Mouse (Mus musculus) ES-Bruce4 (cell line): ENCODE data around the gene Grk6. TPM values are rescaled to one million over a fixed set of nuclear protein-coding genes. Genes with fewer than 3 reads are reported as not detected.

Experiments used
- H3K27ac ChIP-seq: 2 replicates; pipeline ENCODE4 v1.5.1; 2012; ENCODE audit warnings: low read length, inconsistent platforms; ENCODE audit not compliant: insufficient read depth
- H3K27me3 ChIP-seq: 2 replicates; pipeline ENCODE4 v1.6.1; 2012; ENCODE audit warnings: mild to moderate bottlenecking, low read length, inconsistent platforms; ENCODE audit not compliant: control insufficient read depth, poor library complexity, insufficient read depth, severe bottlenecking
- H3K36me3 ChIP-seq: 2 replicates; pipeline ENCODE4 v1.6.1; 2012; ENCODE audit warnings: inconsistent platforms, mild to moderate bottlenecking, low read length, moderate library complexity; ENCODE audit not compliant: control insufficient read depth, poor library complexity, insufficient read depth, severe bottlenecking
- H3K4me1 ChIP-seq: one replicate; pipeline ENCODE4 v1.8.1; 2011; ENCODE audit warnings: low read length; ENCODE audit not compliant: control insufficient read depth, insufficient read depth
- H3K4me3 ChIP-seq: 2 replicates; pipeline ENCODE4 v1.5.1; 2011; ENCODE audit warnings: low read depth, mild to moderate bottlenecking, low read length
- H3K9ac ChIP-seq: 2 replicates; pipeline ENCODE4 v1.6.1; 2012; ENCODE audit warnings: low read depth, mild to moderate bottlenecking, inconsistent platforms; ENCODE audit not compliant: poor library complexity, severe bottlenecking
- H3K9me3 ChIP-seq: replicated peaks from 2 replicates; pipeline ENCODE4 v1.6.1; 2012; ENCODE audit warnings: mild to moderate bottlenecking, low read length, inconsistent platforms; ENCODE audit not compliant: control insufficient read depth, poor library complexity, insufficient read depth, severe bottlenecking
- CTCF ChIP-seq: IDR thresholded peaks from one replicate; pipeline ENCODE4 v1.8.1; 2011; ENCODE audit warnings: low read depth, low read length
- EP300 ChIP-seq: IDR thresholded peaks from 2 replicates; pipeline ENCODE4 v1.6.1; 2011; ENCODE audit warnings: low read depth, low read length; ENCODE audit not compliant: insufficient read depth
- POLR2A ChIP-seq: IDR thresholded peaks from one replicate; pipeline ENCODE4 v1.8.1; 2011; ENCODE audit warnings: low read length; ENCODE audit not compliant: insufficient read depth
- polyA plus RNA-seq: library from polyadenylated mRNA; stranded (reverse); fragments of >200 nt; gene quantifications from 2 replicates; pipeline ENCODE4 v1.2.4, GENCODE M21; 2011; ENCODE audit warnings: low read depth; ENCODE audit not compliant: missing spikeins, insufficient read depth, insufficient read length

Grk6 gene
- polyA plus RNA-seq, 1 experiment, result 58.2 TPM

GRCm38 (mm10) chr13:55477492-55477891, 32.6 kb downstream of the Grk6 start:
- no peak overlapping the region for H3K4me3 ChIP-seq
- H3K27me3 ChIP-seq, result no peaks in the 10 kb centered on the region
- H3K9ac ChIP-seq, result no peak overlapping the region
- no peak overlapping the region for H3K27ac ChIP-seq
- TF ChIP-seq CTCF (no peak), POLR2A (no peak), EP300 (no peak)
- no peaks in the 10 kb centered on the region for H3K36me3 ChIP-seq
- H3K9me3 ChIP-seq, result no peaks in the 10 kb centered on the region
- no peaks in the 10 kb centered on the region for H3K4me1 ChIP-seq

DNA sequence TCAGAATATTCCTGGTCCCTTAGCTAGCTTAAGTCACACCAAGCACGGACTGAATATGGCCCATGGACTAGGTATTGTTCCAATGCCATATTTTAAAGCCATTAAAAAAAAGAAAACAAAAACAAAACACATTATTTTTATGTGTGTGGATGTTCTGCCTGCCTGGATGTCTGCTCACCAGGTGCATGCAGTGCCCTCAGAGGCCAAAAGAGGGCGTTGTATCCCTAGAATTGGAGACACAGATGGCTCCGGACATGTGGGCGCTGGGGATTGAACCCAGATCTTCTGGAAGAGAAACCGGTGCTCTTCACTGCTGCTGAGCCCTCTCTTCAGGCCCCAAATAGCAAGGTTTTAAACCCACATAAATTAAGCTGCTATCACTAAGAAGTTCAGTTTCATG, 33.2 kb downstream of the Grk6 start:
- Histone ChIP-seq H3K4me1 (no peaks in the 10 kb centered on the region), H3K27me3 (no peaks in the 10 kb centered on the region), H3K9me3 (no peaks in the 10 kb centered on the region), H3K4me3 (no peak overlapping the region), H3K9ac (no peak overlapping the region), H3K36me3 (no peaks in the 10 kb centered on the region), H3K27ac (no peak overlapping the region)
- TF ChIP-seq EP300 (no peak), CTCF (peak; percentile 78)

DNA sequence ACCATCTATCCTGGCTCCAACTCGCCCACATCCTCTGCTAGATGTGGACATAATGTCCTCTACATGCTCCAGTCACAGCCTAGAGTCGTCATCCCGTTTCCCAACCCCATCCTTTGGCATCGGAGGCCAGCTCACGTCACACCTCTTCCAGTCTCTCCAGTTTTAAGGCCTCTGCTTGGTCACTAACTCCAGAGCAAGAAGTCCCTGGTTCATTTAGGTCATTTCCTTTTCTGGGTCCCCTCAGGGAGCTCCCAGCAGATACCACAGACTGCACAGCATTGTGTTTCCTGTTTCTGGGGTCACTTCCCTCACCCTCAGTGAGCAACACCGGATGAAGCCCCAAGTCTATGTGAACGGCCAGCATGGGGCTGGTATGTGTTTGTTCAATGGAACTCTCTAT, 34.1 kb downstream of the Grk6 start:
- Histone ChIP-seq H3K36me3 (no peaks in the 10 kb centered on the region), H3K4me3 (no peak overlapping the region), H3K27ac (no peak overlapping the region), H3K4me1 (no peaks in the 10 kb centered on the region), H3K9ac (no peak overlapping the region), H3K27me3 (no peaks in the 10 kb centered on the region), H3K9me3 (no peaks in the 10 kb centered on the region)
- TF ChIP-seq POLR2A (no peak), EP300 (no peak), CTCF (no peak)

DNA sequence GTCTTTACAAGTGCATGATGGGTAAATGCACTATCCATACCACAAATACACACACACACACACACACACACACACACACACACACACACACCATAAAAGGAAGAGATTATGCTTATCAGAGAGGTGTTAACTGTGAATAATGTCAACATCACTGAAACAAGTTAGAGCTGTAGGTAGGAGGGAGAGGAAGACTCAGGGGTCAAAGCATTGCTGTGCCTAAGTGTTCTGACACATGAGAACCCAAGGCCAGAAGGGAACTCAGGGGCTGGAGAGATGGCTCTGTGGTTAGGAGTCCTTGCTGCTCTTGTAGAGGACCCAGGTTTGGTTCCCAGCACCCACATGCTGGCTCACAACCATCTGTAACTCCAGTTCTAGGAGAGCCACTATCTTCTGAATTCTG, 35.1 kb downstream of the Grk6 start:
- H3K36me3 ChIP-seq, result no peaks in the 10 kb centered on the region
- no peak for TF ChIP-seq CTCF
- TF ChIP-seq EP300, result no peak
- TF ChIP-seq POLR2A, result no peak

GRCm38 (mm10) chr13:55482542-55482941, 37.7 kb downstream of the Grk6 start:
- Histone ChIP-seq H3K36me3 (no peaks in the 10 kb centered on the region), H3K4me3 (no peak overlapping the region), H3K27me3 (no peaks in the 10 kb centered on the region), H3K9me3 (no peaks in the 10 kb centered on the region), H3K4me1 (no peaks in the 10 kb centered on the region), H3K9ac (no peak overlapping the region), H3K27ac (no peak overlapping the region)
- TF ChIP-seq EP300 (no peak), POLR2A (no peak), CTCF (no peak)

More for the DNA sequence above, 35.1 kb downstream of the Grk6 start:
- Histone ChIP-seq H3K27ac (no peak overlapping the region), H3K4me1 (no peaks in the 10 kb centered on the region), H3K9ac (no peak overlapping the region), H3K4me3 (no peak overlapping the region), H3K9me3 (no peaks in the 10 kb centered on the region), H3K27me3 (no peaks in the 10 kb centered on the region)

- H3K36me3 ChIP-seq, result no peaks in the 10 kb centered on the region
Measured at GRCm38 (mm10) chr13:55483071-55483470, 38.2 kb downstream of the Grk6 start.

More at GRCm38 (mm10) chr13:55483071-55483470, 38.2 kb downstream of the Grk6 start:
- Histone ChIP-seq H3K9ac (no peak overlapping the region), H3K9me3 (no peaks in the 10 kb centered on the region), H3K27ac (no peak overlapping the region), H3K27me3 (no peaks in the 10 kb centered on the region), H3K4me3 (no peak overlapping the region), H3K4me1 (no peaks in the 10 kb centered on the region)
- no peak for TF ChIP-seq CTCF
- no peak for TF ChIP-seq EP300
